Mouse (Mus musculus) E14TG2a.4 (cell line): ENCODE data around the gene Hpcal1.

Experiments used
- H3K27me3 ChIP-seq: 2 replicates; pipeline ENCODE4 v1.6.1; 2014; ENCODE audit warnings: low read length, control low read depth; ENCODE audit not compliant: insufficient read depth
- H3K36me3 ChIP-seq: 2 replicates; pipeline ENCODE4 v1.6.1; 2014; ENCODE audit warnings: low read length, control low read depth; ENCODE audit not compliant: insufficient read depth
- H3K4me1 ChIP-seq: replicated peaks from 2 replicates; pipeline ENCODE4 v1.6.1; 2014; ENCODE audit warnings: low read depth, low read length, control low read depth
- H3K4me3 ChIP-seq: replicated peaks from 2 replicates; pipeline ENCODE4 v1.5.1; 2014; ENCODE audit warnings: mild to moderate bottlenecking, low read length
- H3K9me3 ChIP-seq: 2 replicates; pipeline ENCODE4 v1.6.1; 2014; ENCODE audit warnings: low read length, control low read depth
- CTCF ChIP-seq: conservative IDR thresholded peaks from 2 replicates; pipeline ENCODE4 v1.5.1; 2014; ENCODE audit warnings: low read length
- NANOG ChIP-seq: IDR thresholded peaks from 2 replicates; pipeline ENCODE4 v1.6.1; 2014; ENCODE audit warnings: borderline replicate concordance, low read length, mixed read lengths
- POU5F1 ChIP-seq: IDR thresholded peaks from 2 replicates; pipeline ENCODE4 v1.6.1; 2014; ENCODE audit warnings: low read length, borderline replicate concordance

Hpcal1 gene

DNA sequence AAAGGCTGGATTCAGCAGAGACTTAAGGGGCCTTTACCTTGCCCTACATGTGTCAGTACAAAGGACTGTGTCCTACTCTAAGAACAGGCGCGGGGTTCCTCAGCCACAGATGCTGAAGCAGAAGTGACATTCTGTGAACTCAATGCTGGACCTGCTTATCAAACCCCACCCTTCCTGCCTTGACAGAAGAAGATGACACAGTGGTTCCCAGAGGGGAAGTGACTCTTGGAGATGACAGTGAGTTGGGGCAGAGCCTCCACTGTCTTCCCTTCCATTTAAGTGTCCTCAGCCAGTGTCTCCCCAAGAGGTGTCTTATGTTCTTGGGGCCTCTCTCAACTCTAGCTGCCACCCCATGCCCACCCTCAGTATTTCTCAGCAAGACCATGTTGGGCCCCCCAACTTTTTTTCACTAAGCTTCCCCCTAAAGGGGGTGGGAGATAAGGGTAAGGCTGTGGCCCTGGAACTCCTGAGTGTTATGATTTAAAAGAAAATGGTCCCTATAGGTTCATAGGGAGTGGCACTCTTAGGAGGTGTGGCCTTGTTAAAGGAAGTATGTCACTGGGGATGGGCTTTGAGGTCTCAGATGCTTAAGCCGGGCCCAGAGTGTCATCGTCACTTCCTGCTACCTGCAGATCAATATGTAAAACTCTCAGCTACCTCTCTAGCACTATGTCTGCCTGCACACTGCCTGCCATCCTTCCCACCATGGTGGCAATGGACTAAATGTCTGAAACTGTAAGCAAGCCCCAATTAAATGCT lies 25.2 kb downstream of the Hpcal1 start:
- no peaks in the 10 kb centered on the region for H3K36me3 ChIP-seq
- H3K4me1 ChIP-seq = peaks cover 15% of the 10 kb centered on the region
- H3K4me3 ChIP-seq = no peak overlapping the region
- H3K9me3 ChIP-seq = no peaks in the 10 kb centered on the region
- no peaks in the 10 kb centered on the region; the same call in 1 of the 2 replicates for H3K27me3 ChIP-seq
- TF ChIP-seq NANOG = no peak
- no peak for TF ChIP-seq POU5F1
- no peak for TF ChIP-seq CTCF

DNA sequence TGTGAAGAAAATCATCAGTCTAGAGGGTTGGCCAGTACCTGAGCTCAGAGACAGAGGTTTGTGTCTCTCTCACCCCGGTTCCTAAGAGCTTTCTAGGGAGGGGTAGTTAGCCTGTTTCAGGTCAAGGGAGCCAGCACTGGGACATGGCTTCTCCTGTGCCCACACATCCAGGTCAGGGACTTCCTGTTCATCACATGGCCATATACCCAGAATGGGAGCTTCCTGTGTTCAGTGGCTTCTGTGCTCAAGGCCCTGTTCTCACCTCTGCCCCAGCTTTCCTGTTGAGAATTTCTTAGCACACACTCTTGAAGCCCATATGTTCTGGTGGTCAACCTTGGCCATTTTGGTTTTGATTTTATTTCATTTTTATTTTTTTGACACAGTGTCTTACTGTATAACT lies 26.6 kb downstream of the Hpcal1 start:
- peaks cover 1% of the 10 kb centered on the region; the same call in 1 of the 2 replicates for H3K4me1 ChIP-seq
- H3K4me3 ChIP-seq = no peak overlapping the region
- H3K36me3 ChIP-seq = no peaks in the 10 kb centered on the region

DNA sequence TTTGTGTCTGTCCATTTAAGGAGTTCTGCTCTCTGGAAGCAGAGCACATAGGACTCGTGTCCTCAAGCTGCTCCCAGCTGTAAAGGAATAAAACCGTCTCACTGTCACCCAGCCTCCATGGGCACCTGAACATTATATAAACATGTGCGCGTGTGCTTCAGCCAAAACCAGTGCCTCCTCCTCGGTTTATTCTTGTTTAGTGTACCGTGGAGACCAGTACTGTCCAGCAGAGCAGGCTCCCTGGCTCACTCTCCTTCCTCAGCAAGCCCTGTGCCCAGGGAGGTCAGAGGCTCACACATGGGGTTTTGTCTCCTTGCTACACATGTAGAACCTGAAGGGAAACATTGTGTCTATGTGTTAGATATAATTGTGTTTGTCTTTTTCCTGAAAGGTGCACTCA lies 27.5 kb downstream of the Hpcal1 start:
- TF ChIP-seq POU5F1 = no peak
- TF ChIP-seq NANOG = no peak
- no peak for TF ChIP-seq CTCF
- no peaks in the 10 kb centered on the region for H3K9me3 ChIP-seq
- no peaks in the 10 kb centered on the region for H3K36me3 ChIP-seq

More for the DNA sequence above, 26.6 kb downstream of the Hpcal1 start:
- H3K9me3 ChIP-seq = no peaks in the 10 kb centered on the region
- TF ChIP-seq NANOG (no peak), POU5F1 (no peak), CTCF (no peak)
- H3K27me3 ChIP-seq = no peaks in the 10 kb centered on the region

DNA sequence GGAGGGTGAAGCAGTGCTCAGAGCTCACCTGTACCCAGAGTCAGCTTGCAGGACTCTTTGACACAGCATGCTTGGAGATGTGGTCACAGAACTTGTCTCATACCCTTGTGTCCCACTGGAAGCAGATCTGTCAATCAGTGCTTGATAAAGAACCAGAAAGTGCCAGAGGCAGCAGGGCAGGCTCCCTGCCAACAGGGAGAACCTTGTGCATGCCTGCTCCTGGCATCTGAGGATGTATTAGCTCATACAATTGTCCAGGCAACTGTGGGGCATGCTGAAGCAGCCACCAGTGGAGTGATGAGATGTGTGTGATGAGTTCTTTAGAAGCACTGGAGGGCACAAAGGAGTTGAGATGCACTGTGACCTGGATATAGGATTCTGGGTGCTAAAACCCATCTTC lies 30.4 kb downstream of the Hpcal1 start:
- H3K36me3 ChIP-seq = no peaks in the 10 kb centered on the region
- H3K4me3 ChIP-seq = no peak overlapping the region
- TF ChIP-seq POU5F1 = no peak
- peaks cover 24% of the 10 kb centered on the region for H3K4me1 ChIP-seq
- no peaks in the 10 kb centered on the region for H3K27me3 ChIP-seq
- no peaks in the 10 kb centered on the region for H3K9me3 ChIP-seq

More for the DNA sequence above, 27.5 kb downstream of the Hpcal1 start:
- Histone ChIP-seq H3K4me1 (no peaks in the 10 kb centered on the region), H3K27me3 (no peaks in the 10 kb centered on the region), H3K4me3 (no peak overlapping the region)

DNA sequence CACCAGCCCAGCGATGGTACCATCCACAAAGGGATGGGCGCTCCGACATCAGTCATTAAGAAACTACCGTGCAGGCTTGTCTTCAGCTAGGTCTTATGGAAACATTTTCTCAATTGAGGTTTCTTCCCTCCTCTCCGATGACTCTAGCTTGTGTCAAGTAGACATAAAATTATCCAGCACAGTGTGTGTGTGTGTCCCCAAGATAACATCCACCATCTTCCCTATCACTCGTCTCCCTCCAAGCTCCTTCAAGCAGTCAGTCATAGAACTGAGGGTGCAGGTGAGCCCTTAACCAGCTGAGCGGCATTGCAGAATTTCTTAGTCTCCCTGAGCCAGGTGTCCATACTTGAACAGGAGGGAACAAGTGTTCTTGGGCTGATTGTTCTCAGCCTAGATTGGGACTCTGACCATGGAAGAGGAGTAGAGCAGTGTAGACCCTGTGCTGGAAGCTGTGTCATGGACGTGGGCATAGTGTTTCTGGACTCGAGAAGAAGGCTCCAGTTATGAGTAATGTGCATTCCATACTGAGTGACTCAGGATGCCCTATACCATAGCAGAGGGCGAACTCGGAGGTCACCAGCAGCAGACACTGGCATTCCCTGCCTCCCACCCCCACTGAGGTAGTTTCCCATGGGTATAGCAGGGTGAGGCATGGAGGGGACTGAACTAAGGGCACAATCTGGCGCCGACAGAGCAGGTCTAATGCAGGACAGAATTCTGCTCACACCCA lies 32.0 kb downstream of the Hpcal1 start:
- TF ChIP-seq POU5F1 (no peak), NANOG (no peak), CTCF (no peak)
- peaks cover 39% of the 10 kb centered on the region for H3K4me1 ChIP-seq
- H3K9me3 ChIP-seq = no peaks in the 10 kb centered on the region
- H3K27me3 ChIP-seq = no peaks in the 10 kb centered on the region
- no peak overlapping the region for H3K4me3 ChIP-seq
- H3K36me3 ChIP-seq = no peaks in the 10 kb centered on the region

DNA sequence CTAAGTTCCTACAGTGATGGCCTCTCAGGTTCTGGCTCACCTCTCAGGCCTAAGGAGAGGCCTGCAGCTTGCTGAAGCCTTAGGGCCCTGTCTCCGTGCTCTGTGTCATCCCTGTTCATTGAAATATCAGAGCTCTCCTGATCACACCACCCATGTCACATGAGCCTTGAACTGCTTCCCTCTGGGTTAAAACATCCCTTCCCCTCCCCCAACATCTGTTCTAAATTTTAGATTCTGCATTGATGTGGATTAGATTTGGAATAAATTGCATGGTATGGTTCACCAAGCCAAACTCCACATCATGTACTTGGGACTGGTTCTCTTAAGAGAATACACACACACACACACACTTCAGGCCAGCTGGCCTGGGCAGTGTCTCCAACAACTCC lies 32.5 kb downstream of the Hpcal1 start:
- H3K4me3 ChIP-seq = no peak overlapping the region
- TF ChIP-seq NANOG (no peak), CTCF (no peak), POU5F1 (no peak)
- peaks cover 45% of the 10 kb centered on the region for H3K4me1 ChIP-seq
- no peaks in the 10 kb centered on the region for H3K27me3 ChIP-seq
- H3K36me3 ChIP-seq = no peaks in the 10 kb centered on the region
- no peaks in the 10 kb centered on the region for H3K9me3 ChIP-seq

DNA sequence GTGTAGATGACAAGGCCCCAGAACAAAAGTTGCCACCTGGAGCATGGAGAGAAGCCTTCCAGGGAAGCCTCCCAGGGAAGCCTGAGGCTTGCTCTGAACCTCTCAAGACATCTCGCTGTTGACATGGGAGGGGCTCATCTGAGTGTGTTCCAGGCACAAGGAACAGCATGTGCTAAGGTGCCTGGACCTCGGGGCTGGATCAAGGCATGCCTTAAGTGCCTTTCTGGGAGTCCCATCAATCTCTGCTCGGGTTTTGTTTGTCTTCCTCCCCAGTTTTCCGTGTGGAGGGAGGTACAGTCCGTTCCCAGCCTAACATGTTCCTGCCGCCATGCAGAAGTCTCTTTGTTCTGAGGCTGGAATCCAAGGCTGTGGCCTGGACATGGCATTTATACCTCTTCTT lies 33.3 kb downstream of the Hpcal1 start:
- Histone ChIP-seq H3K9me3 (no peaks in the 10 kb centered on the region), H3K27me3 (no peaks in the 10 kb centered on the region), H3K4me1 (peaks cover 53% of the 10 kb centered on the region), H3K4me3 (no peak overlapping the region), H3K36me3 (no peaks in the 10 kb centered on the region)
- TF ChIP-seq CTCF (no peak), NANOG (no peak)

DNA sequence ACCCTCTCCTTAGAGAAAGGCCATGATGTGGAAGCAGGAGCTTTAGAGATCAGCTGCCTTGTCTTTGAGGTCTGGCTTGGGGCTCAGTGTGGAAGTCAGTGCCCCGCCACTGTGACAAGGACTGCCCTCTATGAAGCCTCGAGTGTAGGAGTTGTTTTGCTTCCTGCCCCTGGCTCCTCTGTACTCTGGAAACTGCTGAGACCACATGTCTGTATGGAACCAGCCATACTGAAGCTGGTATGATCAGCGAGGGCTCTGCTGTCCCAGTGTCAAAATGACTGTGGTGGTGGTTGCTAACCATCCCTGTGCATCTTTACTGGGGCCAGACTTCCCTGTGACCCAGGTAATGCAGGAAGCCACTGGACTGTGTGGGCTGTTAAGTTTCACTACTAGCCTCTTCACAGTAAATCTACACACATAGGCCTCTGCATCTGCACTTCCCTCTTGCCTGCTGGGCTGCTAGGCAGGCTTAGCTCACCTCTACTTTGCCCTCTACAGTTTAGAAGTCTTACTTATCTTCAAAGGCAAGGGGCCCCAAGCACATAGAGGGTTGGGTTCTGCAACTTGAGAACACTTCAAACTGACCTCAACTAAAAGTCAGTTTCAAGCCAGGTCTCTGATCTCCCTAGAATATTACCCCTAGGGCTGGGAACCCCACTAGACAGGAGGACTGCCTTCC lies 33.9 kb downstream of the Hpcal1 start:
- no peaks in the 10 kb centered on the region for H3K36me3 ChIP-seq
- no peak overlapping the region for H3K4me3 ChIP-seq
- H3K27me3 ChIP-seq = no peaks in the 10 kb centered on the region
- TF ChIP-seq NANOG = no peak
- no peak for TF ChIP-seq POU5F1
- TF ChIP-seq CTCF = no peak
- no peaks in the 10 kb centered on the region for H3K9me3 ChIP-seq
- H3K4me1 ChIP-seq = peaks cover 58% of the 10 kb centered on the region

DNA sequence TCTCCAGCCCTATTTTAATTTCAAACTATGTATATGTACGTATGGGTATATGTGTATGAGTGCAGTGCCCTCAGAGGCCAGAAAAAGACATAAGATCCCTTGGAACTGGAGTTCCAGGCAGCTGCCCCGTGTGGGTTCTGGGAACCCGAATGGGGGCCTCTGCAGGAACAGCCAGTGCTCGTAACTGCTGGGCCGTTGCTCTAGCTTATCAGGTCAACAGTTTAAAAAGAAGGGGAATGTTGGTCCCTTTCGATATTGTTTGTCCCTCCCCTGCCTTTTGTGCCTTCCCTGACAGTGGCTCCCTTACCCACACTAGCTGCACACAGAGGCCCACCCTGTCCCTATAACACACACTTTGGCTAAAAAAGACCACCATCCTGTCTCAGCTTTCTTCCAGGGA lies 34.9 kb downstream of the Hpcal1 start:
- Histone ChIP-seq H3K4me3 (no peak overlapping the region), H3K27me3 (no peaks in the 10 kb centered on the region), H3K36me3 (no peaks in the 10 kb centered on the region), H3K4me1 (peaks cover 58% of the 10 kb centered on the region), H3K9me3 (no peaks in the 10 kb centered on the region)
- TF ChIP-seq POU5F1 (no peak), CTCF (no peak), NANOG (no peak)
